Mouse (Mus musculus) embryonic facial prominence, embryonic 15.5 days (tissue): Measurements from ENCODE around the gene Alpl. TPM values are rescaled to one million over a fixed set of nuclear protein-coding genes. Genes with fewer than 3 reads are reported as not detected.

Source experiments
- ATAC-seq: fragments of 200-750 bp; cut with Nextera tagmentation; 2 replicates; pipeline ENCODE4 v1.8.0; 2017; ENCODE audit warnings: low read depth, moderate TSS enrichment; ENCODE audit not compliant: insufficient number of reproducible peaks, low FRiP score, low TSS enrichment
- H3K27ac ChIP-seq: fragments of 300-500 bp; sonication (generic); replicated peaks from 2 replicates; pipeline ENCODE4 v1.5.1; 2015; ENCODE audit warnings: mild to moderate bottlenecking, inconsistent platforms
- H3K27me3 ChIP-seq: fragments of 300-500 bp; sonication (generic); 2 replicates; pipeline ENCODE4 v1.6.1; 2015; ENCODE audit warnings: inconsistent platforms
- H3K36me3 ChIP-seq: fragments of 300-500 bp; sonication (generic); 2 replicates; pipeline ENCODE4 v1.6.1; 2015; ENCODE audit warnings: mild to moderate bottlenecking, inconsistent platforms
- H3K4me1 ChIP-seq: fragments of 300-500 bp; sonication (generic); 2 replicates; pipeline ENCODE4 v1.6.1; 2015; ENCODE audit warnings: inconsistent platforms
- H3K4me2 ChIP-seq: fragments of 300-500 bp; sonication (generic); replicated peaks from 2 replicates; pipeline ENCODE4 v1.6.1; 2015; ENCODE audit warnings: mild to moderate bottlenecking, inconsistent platforms
- H3K4me3 ChIP-seq: fragments of 300-500 bp; sonication (generic); replicated peaks from 2 replicates; pipeline ENCODE4 v1.5.1; 2015; ENCODE audit warnings: mild to moderate bottlenecking, inconsistent platforms
- H3K9ac ChIP-seq: fragments of 300-500 bp; sonication (generic); 2 replicates; pipeline ENCODE4 v1.6.1; 2015; ENCODE audit warnings: inconsistent platforms
- H3K9me3 ChIP-seq: fragments of 300-500 bp; sonication (generic); replicated peaks from 2 replicates; pipeline ENCODE4 v1.6.1; 2016; ENCODE audit warnings: inconsistent platforms
- WGBS: fragments of 180-500 bp; shearing (Covaris S2); methylation state at CpG from one replicate; pipeline ENCODE4 v1.1.7; 2015; 5-methylcytosine and 5-hydroxymethylcytosine counted together
- polyA plus RNA-seq: library from polyadenylated mRNA; unstranded; fragments of >200 nt; fragmentation: Nextera tagmentation; extraction: Ambion mirVana; gene quantifications from 2 replicates; pipeline ENCODE4 v1.2.1, GENCODE M21; 2015

The Alpl gene
- polyA plus RNA-seq, 1 experiment from 2014 or later = 160 TPM

DNA sequence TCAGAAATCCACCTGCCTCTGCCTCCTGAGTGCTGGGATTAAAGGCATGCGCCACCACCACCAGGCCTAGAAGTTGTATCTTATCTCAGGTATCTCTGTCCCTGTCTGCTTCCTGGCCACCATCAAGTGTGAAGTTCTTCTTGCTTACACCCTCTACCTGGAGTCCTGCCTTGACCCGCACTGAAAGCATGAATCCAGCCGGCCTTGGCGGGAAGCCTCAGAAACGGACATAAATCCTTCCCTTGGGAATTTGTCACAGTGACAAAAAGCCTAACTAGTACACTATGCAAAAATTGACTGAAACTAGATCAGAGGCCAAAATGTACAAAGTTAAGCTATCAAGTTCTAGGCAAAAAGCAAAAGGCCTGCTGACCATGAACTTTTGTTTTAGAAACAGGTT lies 26.4 kb upstream of the Alpl start:
- H3K27ac ChIP-seq = no peak overlapping the region
- H3K4me2 ChIP-seq = no peak overlapping the region
- no peak overlapping the region for H3K9ac ChIP-seq
- no peak for ATAC-seq
- no peaks in the 10 kb centered on the region for H3K27me3 ChIP-seq
- no peaks in the 10 kb centered on the region for H3K9me3 ChIP-seq
- WGBS = 85% methylated on average over 5 of the region's 5 CpGs
- no peaks in the 10 kb centered on the region for H3K4me1 ChIP-seq
- no peak overlapping the region for H3K4me3 ChIP-seq
- no peaks in the 10 kb centered on the region for H3K36me3 ChIP-seq

GRCm38 (mm10) chr4:137820721-137821120 lies 24.5 kb upstream of the Alpl start:
- no peaks in the 10 kb centered on the region for H3K4me1 ChIP-seq
- WGBS = 50% methylated on average over 3 of the region's 3 CpGs
- H3K27me3 ChIP-seq = no peaks in the 10 kb centered on the region
- H3K4me2 ChIP-seq = no peak overlapping the region
- no peak overlapping the region for H3K9ac ChIP-seq
- no peaks in the 10 kb centered on the region for H3K9me3 ChIP-seq
- H3K27ac ChIP-seq = no peak overlapping the region
- no peak overlapping the region for H3K4me3 ChIP-seq
- H3K36me3 ChIP-seq = no peaks in the 10 kb centered on the region
- ATAC-seq = no peak

GRCm38 (mm10) chr4:137819487-137819886 lies 23.3 kb upstream of the Alpl start:
- WGBS = 85% methylated on average over 2 of the region's 2 CpGs
- H3K9me3 ChIP-seq = no peaks in the 10 kb centered on the region
- no peak overlapping the region for H3K9ac ChIP-seq
- no peaks in the 10 kb centered on the region for H3K36me3 ChIP-seq
- H3K4me2 ChIP-seq = no peak overlapping the region
- H3K4me3 ChIP-seq = no peak overlapping the region
- no peaks in the 10 kb centered on the region for H3K4me1 ChIP-seq
- ATAC-seq = no peak
- no peaks in the 10 kb centered on the region for H3K27me3 ChIP-seq
- no peak overlapping the region for H3K27ac ChIP-seq

DNA sequence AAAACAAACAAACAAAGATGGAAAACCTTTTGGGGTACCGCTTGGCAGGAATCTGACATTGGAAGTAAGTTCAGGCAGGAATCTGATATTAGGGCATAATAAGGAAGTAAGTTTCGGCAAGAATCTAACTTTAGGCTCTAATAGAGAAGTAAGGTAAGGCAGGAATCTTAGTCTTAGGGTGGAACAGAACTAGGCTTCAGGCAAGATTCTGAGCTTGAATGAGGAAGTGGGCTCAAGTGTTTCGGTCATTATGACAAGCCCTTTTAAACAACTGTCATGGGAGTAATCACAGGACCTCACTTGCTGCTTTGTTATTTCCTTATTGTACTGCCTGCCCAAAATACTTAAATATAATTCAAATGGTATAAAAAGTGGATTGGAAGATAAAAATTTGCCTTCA lies 22.2 kb upstream of the Alpl start:
- H3K4me1 ChIP-seq = peaks cover 6% of the 10 kb centered on the region; the same call in 1 of the 2 replicates
- H3K4me2 ChIP-seq = no peak overlapping the region
- no peaks in the 10 kb centered on the region for H3K36me3 ChIP-seq
- no peak overlapping the region for H3K4me3 ChIP-seq
- no peak overlapping the region for H3K9ac ChIP-seq
- no peaks in the 10 kb centered on the region for H3K27me3 ChIP-seq
- no peak overlapping the region for H3K27ac ChIP-seq
- H3K9me3 ChIP-seq = no peaks in the 10 kb centered on the region
- no peak for ATAC-seq
- WGBS = 87% methylated on average over 3 of the region's 3 CpGs

- no peak overlapping the region for H3K9ac ChIP-seq
- no peaks in the 10 kb centered on the region for H3K36me3 ChIP-seq
- ATAC-seq = no peak
- peaks cover 6% of the 10 kb centered on the region; the same call in 1 of the 2 replicates for H3K4me1 ChIP-seq
- H3K9me3 ChIP-seq = no peaks in the 10 kb centered on the region
- H3K4me2 ChIP-seq = no peak overlapping the region
- WGBS = 65% methylated on average over 7 of the region's 7 CpGs
- no peak overlapping the region for H3K4me3 ChIP-seq
- no peak overlapping the region for H3K27ac ChIP-seq
- H3K27me3 ChIP-seq = no peaks in the 10 kb centered on the region
Observed at GRCm38 (mm10) chr4:137816216-137816615, 20.0 kb upstream of the Alpl start.

DNA sequence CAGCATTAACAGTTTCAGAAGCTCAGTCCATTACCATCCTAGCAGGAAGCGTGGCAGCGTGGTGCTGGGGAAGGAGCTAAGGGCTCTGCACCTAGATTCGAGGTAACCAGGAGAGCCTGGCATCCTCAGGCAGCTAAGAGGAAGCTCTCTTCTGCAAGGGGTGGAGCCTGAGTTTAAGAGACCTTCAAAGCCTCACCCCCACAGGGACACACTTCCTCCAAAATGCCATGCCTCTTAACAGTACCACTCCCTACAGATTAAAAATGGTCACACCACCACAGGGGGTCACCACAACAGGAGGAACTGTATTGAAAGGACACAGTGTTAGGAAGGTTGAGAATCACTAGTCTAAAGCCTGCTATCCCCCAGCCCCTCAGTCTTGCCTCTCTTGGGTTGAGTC lies 19.3 kb upstream of the Alpl start:
- WGBS = 72% methylated on average over 3 of the region's 3 CpGs
- no peak overlapping the region for H3K9ac ChIP-seq
- H3K4me2 ChIP-seq = no peak overlapping the region
- ATAC-seq = no peak
- peaks cover 6% of the 10 kb centered on the region; the same call in 1 of the 2 replicates for H3K4me1 ChIP-seq
- no peak overlapping the region for H3K4me3 ChIP-seq
- no peaks in the 10 kb centered on the region for H3K36me3 ChIP-seq
- H3K27me3 ChIP-seq = no peaks in the 10 kb centered on the region
- no peak overlapping the region for H3K27ac ChIP-seq
- no peaks in the 10 kb centered on the region for H3K9me3 ChIP-seq

- H3K9ac ChIP-seq = no peak overlapping the region
- peaks cover 6% of the 10 kb centered on the region; the same call in 1 of the 2 replicates for H3K4me1 ChIP-seq
- no peak overlapping the region for H3K4me3 ChIP-seq
- WGBS = 77% methylated on average over 7 of the region's 7 CpGs
- H3K9me3 ChIP-seq = no peaks in the 10 kb centered on the region
- no peaks in the 10 kb centered on the region for H3K36me3 ChIP-seq
- no peak overlapping the region for H3K4me2 ChIP-seq
- H3K27ac ChIP-seq = no peak overlapping the region
- no peak for ATAC-seq
- 0 out of 2 replicates have a peak, but pooled peaks cover 3% of the 10 kb centered on the region for H3K27me3 ChIP-seq
Observed at GRCm38 (mm10) chr4:137814140-137814539, 18.0 kb upstream of the Alpl start.

DNA sequence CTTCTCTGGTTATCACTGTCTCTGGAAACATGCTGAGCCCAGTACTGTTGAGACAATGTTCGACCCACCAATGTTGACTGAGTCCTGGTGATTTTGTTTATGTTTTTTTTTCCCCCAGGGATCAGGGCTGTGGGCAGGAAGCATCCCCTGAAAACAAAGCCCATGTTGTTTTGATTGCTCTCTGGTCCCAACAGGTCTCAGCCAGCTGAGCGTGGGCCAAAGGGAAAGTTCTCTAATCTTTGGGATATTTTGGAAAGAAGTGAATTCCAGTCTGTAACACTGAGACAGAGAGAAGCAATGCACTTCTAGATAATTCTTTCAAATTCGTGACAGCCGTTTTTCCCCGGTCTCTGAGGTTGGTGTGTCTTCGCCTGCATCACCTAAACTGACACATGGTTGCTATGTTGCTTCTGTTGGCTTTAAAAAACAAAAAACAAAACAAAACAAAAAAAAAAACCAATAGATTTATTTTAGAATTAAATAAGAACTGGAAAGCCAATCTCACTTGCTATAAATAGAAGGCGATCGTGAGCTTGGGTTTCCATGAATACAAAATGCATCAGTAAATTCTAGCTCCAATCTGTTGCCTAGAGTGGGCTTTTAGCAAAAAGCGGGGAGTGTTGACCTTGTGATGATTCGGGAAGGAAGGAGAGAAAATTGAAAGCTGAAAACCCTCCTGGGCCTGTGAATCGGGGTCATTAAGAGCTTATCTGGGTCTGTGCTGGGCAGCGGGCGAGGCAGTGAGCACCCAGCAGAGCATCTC lies 16.9 kb upstream of the Alpl start:
- H3K36me3 ChIP-seq = no peaks in the 10 kb centered on the region
- H3K4me2 ChIP-seq = no peak overlapping the region
- peaks cover 6% of the 10 kb centered on the region; the same call in 1 of the 2 replicates for H3K4me1 ChIP-seq
- H3K27me3 ChIP-seq = 0 out of 2 replicates have a peak, but pooled peaks cover 3% of the 10 kb centered on the region
- ATAC-seq = no peak
- 37% methylated on average over 13 of the region's 13 CpGs for WGBS
- H3K4me3 ChIP-seq = no peak overlapping the region
- H3K9me3 ChIP-seq = no peaks in the 10 kb centered on the region
- no peak overlapping the region for H3K27ac ChIP-seq
- no peak overlapping the region for H3K9ac ChIP-seq

- Histone ChIP-seq H3K36me3 (no peaks in the 10 kb centered on the region), H3K4me2 (no peak overlapping the region), H3K9me3 (no peaks in the 10 kb centered on the region), H3K9ac (no peak overlapping the region), H3K4me3 (no peak overlapping the region), H3K27me3 (0 out of 2 replicates have a peak, but pooled peaks cover 3% of the 10 kb centered on the region), H3K27ac (no peak overlapping the region), H3K4me1 (peaks cover 6% of the 10 kb centered on the region; the same call in 1 of the 2 replicates)
- ATAC-seq = no peak
- whole genome bisulfite sequencing = 75% methylated on average over 4 of the region's 4 CpGs
Observed at GRCm38 (mm10) chr4:137809999-137810398, 13.8 kb upstream of the Alpl start.

DNA sequence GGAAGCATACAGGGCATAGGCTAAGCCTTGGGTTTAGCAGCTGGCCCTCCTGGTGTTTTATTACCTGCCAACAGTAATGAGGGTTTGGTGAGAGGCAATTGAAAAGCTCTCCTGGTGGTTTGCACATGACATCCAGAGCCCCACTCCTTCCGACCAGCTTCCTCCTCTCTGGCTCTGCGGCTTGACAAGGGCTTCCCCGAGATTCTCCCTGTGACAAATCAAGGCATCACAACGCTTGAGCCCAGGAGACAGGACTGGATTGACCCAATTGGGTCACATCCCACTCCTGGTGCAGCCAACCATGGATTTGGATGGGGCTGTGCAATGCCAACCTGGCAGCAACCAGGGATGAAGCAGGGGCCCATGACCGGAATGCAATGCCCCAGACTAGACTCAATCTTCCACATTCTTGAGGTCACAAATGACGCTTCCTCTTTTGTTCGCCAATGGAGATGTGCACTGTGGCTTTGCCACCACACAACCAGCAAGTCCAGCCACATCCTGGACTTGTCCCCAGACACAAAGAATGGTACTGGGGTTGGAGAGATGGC lies 11.2 kb upstream of the Alpl start:
- H3K4me1 ChIP-seq = no peaks in the 10 kb centered on the region
- no peak overlapping the region for H3K27ac ChIP-seq
- no peak overlapping the region for H3K9ac ChIP-seq
- H3K9me3 ChIP-seq = no peaks in the 10 kb centered on the region
- H3K27me3 ChIP-seq = 0 out of 2 replicates have a peak, but pooled peaks cover 3% of the 10 kb centered on the region
- H3K36me3 ChIP-seq = no peaks in the 10 kb centered on the region
- ATAC-seq = no peak
- 73% methylated on average over 7 of the region's 7 CpGs for WGBS
- H3K4me2 ChIP-seq = no peak overlapping the region
- H3K4me3 ChIP-seq = no peak overlapping the region

- WGBS = 38% methylated on average over 12 of the region's 12 CpGs
- Histone ChIP-seq H3K4me1 (peaks cover 5% of the 10 kb centered on the region; the same call in 1 of the 2 replicates), H3K4me3 (no peak overlapping the region), H3K27ac (no peak overlapping the region), H3K9me3 (no peaks in the 10 kb centered on the region), H3K9ac (no peak overlapping the region), H3K36me3 (no peaks in the 10 kb centered on the region), H3K4me2 (no peak overlapping the region), H3K27me3 (peaks cover 4% of the 10 kb centered on the region; the same call in 1 of the 2 replicates)
- ATAC-seq = no peak
Observed at GRCm38 (mm10) chr4:137801196-137801595, 5.0 kb upstream of the Alpl start.
